Mouse (Mus musculus) heart, postnatal 4 days (tissue): ENCODE measurements around the gene Nr1h4. TPM values are rescaled to one million over a fixed set of nuclear protein-coding genes. Genes with fewer than 3 reads are reported as not detected.

Source experiments
- DNase-seq: peaks from one replicate; pipeline ENCODE4 v3.0.0; 2021
- total RNA-seq, 2 experiments: library from RNA; stranded (reverse); gene quantifications; 2 replicates each; pipeline ENCODE4 v1.2.3; 2021

Gene Nr1h4
- total RNA-seq, 2 experiments from 2014 or later, result 1.0 to 1.5 TPM

GRCm38 (mm10) chr10:89430751-89431150 is 102.6 kb downstream of the Nr1h4 start:
- no peak for DNase-seq

- no peak for DNase-seq
These were observed 108.5 kb downstream of the Nr1h4 start for GRCm38 (mm10) chr10:89424800-89425393.

- no peak for DNase-seq
These were observed 109.2 kb downstream of the Nr1h4 start for GRCm38 (mm10) chr10:89424217-89424616.

GRCm38 (mm10) chr10:89423164-89423778 is 110.1 kb downstream of the Nr1h4 start:
- DNase-seq, result no peak

- no peak for DNase-seq
These were observed 110.8 kb downstream of the Nr1h4 start for GRCm38 (mm10) chr10:89422504-89423158.

GRCm38 (mm10) chr10:89417966-89418365 is 115.4 kb downstream of the Nr1h4 start:
- no peak for DNase-seq

GRCm38 (mm10) chr10:89415478-89415877 is 117.9 kb downstream of the Nr1h4 start:
- no peak for DNase-seq

GRCm38 (mm10) chr10:89407551-89407950 is 125.8 kb downstream of the Nr1h4 start:
- no peak for DNase-seq

GRCm38 (mm10) chr10:89406733-89407484 is 126.5 kb downstream of the Nr1h4 start:
- no peak for DNase-seq

- DNase-seq, result no peak
These were observed 128.4 kb downstream of the Nr1h4 start for GRCm38 (mm10) chr10:89404936-89405335.

Other genes with a start within 250 kb of the Nr1h4 start
- gene Ano4, start 188.8 kb downstream of the Nr1h4 start, total RNA-seq, result 1 to 10 TPM; 6.9 to 7.5 TPM
- 10 to 100 TPM; 36.7 to 36.8 TPM for gene Gas2l3, start 89.6 kb downstream of the Nr1h4 start, total RNA-seq
- gene Slc17a8, start 87.7 kb upstream of the Nr1h4 start, total RNA-seq, result not detected
- 10 to 100 TPM; 21.4 to 22.1 TPM for gene Scyl2, start 152.7 kb upstream of the Nr1h4 start, total RNA-seq
- 1 to 10 TPM; 8.1 to 9.8 TPM for gene Actr6, start 198.7 kb upstream of the Nr1h4 start, total RNA-seq
- gene Uhrf1bp1l, start 211.4 kb upstream of the Nr1h4 start, total RNA-seq, result 10 to 100 TPM; 28.8 to 31.4 TPM